Mouse (Mus musculus) limb, embryonic 12.5 days (tissue): Measurements from ENCODE around the gene Rfx8. TPM values are rescaled to one million over a fixed set of nuclear protein-coding genes. Genes with fewer than 3 reads are reported as not detected.

Experiments
- ATAC-seq: fragments of 200-750 bp; cut with Nextera tagmentation; 2 replicates; pipeline ENCODE4 v1.8.0; 2017; ENCODE audit warnings: low read depth, moderate TSS enrichment; ENCODE audit not compliant: insufficient number of reproducible peaks, insufficient read depth, low FRiP score, low TSS enrichment
- H3K27ac ChIP-seq: fragments of 300-500 bp; sonication (generic); 2 replicates; pipeline ENCODE4 v1.5.1; 2016; ENCODE audit warnings: mild to moderate bottlenecking, moderate library complexity
- H3K27me3 ChIP-seq: fragments of 300-500 bp; sonication (generic); 2 replicates; pipeline ENCODE4 v1.6.1; 2016; ENCODE audit warnings: mild to moderate bottlenecking, moderate library complexity
- H3K36me3 ChIP-seq: fragments of 300-500 bp; sonication (generic); 2 replicates; pipeline ENCODE4 v1.6.1; 2016; ENCODE audit warnings: mild to moderate bottlenecking, moderate library complexity
- H3K4me1 ChIP-seq: fragments of 300-500 bp; sonication (generic); replicated peaks from 2 replicates; pipeline ENCODE4 v1.6.1; 2016
- H3K4me2 ChIP-seq: fragments of 300-500 bp; sonication (generic); 2 replicates; pipeline ENCODE4 v1.6.1; 2016; ENCODE audit warnings: mild to moderate bottlenecking, moderate library complexity
- H3K4me3 ChIP-seq: fragments of 300-500 bp; sonication (generic); replicated peaks from 2 replicates; pipeline ENCODE4 v1.5.1; 2016; ENCODE audit warnings: mild to moderate bottlenecking
- H3K9ac ChIP-seq: fragments of 300-500 bp; sonication (generic); replicated peaks from 2 replicates; pipeline ENCODE4 v1.6.1; 2016; ENCODE audit warnings: mild to moderate bottlenecking, moderate library complexity
- H3K9me3 ChIP-seq: fragments of 300-500 bp; sonication (generic); 2 replicates; pipeline ENCODE4 v1.6.1; 2016; ENCODE audit warnings: mild to moderate bottlenecking, moderate library complexity
- WGBS: fragments of 180-500 bp; shearing (Covaris S2); methylation state at CpG from one replicate; pipeline ENCODE4 v1.1.7; 2016; 5-methylcytosine and 5-hydroxymethylcytosine counted together
- polyA plus RNA-seq: library from polyadenylated mRNA; unstranded; fragments of >200 nt; fragmentation: Nextera tagmentation; extraction: Ambion mirVana; gene quantifications from 2 replicates; pipeline ENCODE4 v1.2.1, GENCODE M21; 2016

The Rfx8 gene
- polyA plus RNA-seq, 1 experiment from 2014 or later: 1.7 TPM

DNA sequence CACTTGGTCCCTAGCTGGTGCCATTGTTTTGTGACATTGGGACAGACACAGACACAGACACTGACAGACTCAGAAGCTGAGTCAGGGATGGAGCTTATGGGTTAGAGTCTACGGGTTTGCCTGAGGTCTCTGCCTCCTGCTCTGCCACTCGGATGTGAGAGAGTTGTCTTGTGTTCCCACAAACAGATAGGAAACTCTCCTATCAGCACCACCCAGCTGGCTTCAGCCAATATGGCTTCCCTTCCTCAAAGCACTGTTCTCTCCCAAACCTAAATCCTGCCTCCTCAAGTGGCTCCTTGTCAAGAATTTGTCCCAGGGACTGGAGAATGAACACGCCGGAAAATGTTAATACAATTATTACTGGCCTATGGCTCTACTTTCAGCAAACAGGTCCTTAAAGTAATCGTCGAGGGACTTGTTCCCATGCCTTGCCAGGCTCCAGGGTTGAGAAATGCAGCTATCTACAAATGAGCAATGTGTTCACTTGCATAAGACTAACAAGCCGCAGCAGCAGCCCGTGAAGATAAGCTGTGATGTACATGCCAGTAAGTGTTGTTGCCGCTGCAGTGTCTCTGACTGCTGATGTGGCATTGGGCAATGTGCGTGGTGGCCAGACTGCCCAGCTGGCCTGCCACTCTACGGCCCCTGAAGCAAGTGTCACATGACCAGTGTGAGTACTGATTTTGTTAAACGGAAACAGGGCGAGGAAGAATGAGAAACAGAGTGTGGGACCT, 33.6 kb upstream of the Rfx8 start:
- Histone ChIP-seq H3K4me3 (no peak overlapping the region), H3K9me3 (no peaks in the 10 kb centered on the region), H3K36me3 (no peaks in the 10 kb centered on the region), H3K9ac (no peak overlapping the region), H3K27me3 (no peaks in the 10 kb centered on the region), H3K4me2 (no peak overlapping the region), H3K27ac (peak overlapping the region; percentile 20; the same call in 1 of the 2 replicates), H3K4me1 (peaks cover 20% of the 10 kb centered on the region)
- ATAC-seq: no peak
- WGBS: 74% methylated on average over 13 of the region's 13 CpGs

DNA sequence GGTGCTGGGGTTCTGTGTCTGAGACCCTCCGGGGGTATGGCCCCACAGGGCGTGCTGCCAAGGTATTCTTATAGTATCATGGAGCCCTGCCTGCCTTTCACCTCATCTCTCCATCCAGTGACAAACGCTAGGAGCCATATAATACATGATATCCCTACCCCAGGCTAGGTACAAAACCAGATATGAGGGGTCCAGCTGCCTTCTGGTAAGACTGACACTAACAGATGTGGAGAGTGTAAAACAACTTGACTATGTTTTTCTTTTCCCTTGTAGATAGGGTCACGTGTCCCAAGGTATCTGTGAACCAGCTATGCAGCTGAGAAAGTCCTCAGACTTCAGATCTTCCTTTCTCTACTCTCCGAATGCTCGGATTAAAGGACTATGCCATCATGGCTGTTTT, 30.7 kb upstream of the Rfx8 start:
- Histone ChIP-seq H3K36me3 (no peaks in the 10 kb centered on the region), H3K9me3 (no peaks in the 10 kb centered on the region), H3K27me3 (no peaks in the 10 kb centered on the region), H3K9ac (no peak overlapping the region), H3K4me1 (peaks cover 31% of the 10 kb centered on the region), H3K4me2 (no peak overlapping the region), H3K27ac (no peak overlapping the region), H3K4me3 (no peak overlapping the region)
- WGBS: 84% methylated on average over 6 of the region's 6 CpGs
- no peak for ATAC-seq

DNA sequence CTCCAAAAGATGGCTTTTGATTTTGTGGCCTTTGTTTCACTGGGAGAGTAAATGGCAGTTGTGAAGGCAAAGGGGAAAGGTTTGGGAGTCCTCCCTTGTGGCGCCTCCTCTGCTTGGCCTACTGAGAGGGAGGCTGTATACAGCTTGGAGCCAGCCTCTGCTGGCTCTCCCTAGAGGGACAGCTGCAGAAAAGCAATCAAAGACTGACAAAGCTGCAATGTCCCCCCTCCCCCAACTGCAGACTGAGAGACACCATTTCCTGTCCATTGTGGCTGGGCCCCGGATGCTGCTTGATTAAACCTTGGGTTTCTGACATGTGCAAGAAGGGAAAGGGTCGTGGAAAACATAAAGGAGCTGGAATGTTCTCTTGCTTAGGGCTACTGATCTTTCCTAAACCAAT, 28.9 kb upstream of the Rfx8 start:
- Histone ChIP-seq H3K4me1 (peaks cover 31% of the 10 kb centered on the region), H3K9me3 (no peaks in the 10 kb centered on the region), H3K4me3 (no peak overlapping the region), H3K36me3 (no peaks in the 10 kb centered on the region), H3K9ac (no peak overlapping the region), H3K27ac (no peak overlapping the region), H3K27me3 (no peaks in the 10 kb centered on the region), H3K4me2 (no peak overlapping the region)
- 11% methylated on average over 3 of the region's 3 CpGs for WGBS
- ATAC-seq: no peak

DNA sequence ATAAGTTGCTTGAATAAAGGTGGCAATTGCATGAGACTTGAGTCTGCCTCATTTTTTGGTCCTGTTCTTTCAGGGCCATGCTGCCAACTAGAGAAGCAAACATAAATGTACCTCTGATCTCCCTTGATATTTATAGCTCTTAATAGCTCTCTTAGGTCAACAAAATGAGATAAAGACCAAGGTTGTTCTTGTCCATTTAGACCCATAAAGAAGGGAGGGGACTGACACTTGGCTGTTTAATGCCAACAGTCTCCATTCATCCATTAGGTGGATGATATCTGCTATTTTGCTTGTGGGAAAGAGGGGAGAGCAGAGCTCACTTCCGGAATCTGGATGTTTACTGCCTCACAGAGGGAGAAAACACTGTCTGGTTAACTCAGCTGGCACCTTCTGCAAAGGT, 28.4 kb upstream of the Rfx8 start:
- Histone ChIP-seq H3K4me3 (no peak overlapping the region), H3K9me3 (no peaks in the 10 kb centered on the region), H3K4me2 (no peak overlapping the region), H3K9ac (no peak overlapping the region), H3K36me3 (no peaks in the 10 kb centered on the region), H3K27ac (no peak overlapping the region), H3K4me1 (peaks cover 28% of the 10 kb centered on the region), H3K27me3 (no peaks in the 10 kb centered on the region)
- ATAC-seq: no peak
- WGBS: 17% methylated on average over 1 of the region's 1 CpGs

DNA sequence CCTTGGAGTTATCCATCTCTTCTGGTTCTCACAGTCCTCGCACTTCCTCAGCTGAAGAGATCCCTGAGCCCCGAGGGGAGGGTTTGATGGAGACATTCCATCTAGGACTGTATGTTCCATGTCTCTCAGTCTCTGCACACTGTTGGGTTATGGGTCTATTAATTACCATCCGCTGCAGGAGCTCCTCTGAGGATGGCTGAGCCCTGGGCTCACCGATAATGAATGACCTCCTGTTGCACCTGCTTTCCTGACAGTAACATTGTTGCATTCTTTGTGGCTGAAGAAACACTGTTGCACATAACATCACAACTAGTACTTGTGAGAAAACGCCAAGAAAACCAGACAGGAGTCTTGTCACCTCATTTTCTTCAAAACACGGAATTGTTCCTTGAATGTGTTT, 27.9 kb upstream of the Rfx8 start:
- Histone ChIP-seq H3K27me3 (no peaks in the 10 kb centered on the region), H3K27ac (no peak overlapping the region), H3K4me3 (no peak overlapping the region), H3K9ac (no peak overlapping the region), H3K9me3 (no peaks in the 10 kb centered on the region), H3K36me3 (no peaks in the 10 kb centered on the region), H3K4me1 (peaks cover 28% of the 10 kb centered on the region), H3K4me2 (no peak overlapping the region)
- no peak for ATAC-seq
- 68% methylated on average over 6 of the region's 6 CpGs for WGBS

DNA sequence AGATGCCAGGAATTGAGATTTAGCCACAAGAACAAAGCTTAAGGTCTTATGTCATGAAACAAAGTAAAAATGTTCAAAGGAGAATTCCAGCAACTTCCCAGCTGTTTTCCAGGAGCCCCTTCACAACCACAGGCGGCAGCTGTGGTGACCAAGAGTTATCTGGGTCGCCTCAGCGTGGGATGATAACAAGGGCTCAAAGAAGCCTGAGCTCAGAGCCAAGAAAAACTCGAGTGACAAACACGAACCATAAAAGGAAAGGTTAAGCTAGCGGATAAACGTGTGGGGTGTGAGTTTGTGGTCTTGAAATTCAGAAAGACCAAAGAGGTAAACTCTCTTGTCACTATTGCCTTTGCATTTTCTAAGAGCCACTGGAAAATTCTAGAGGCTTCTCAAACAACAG, 25.7 kb upstream of the Rfx8 start:
- H3K27me3 ChIP-seq: no peaks in the 10 kb centered on the region
- no peaks in the 10 kb centered on the region for H3K9me3 ChIP-seq
- no peak overlapping the region for H3K9ac ChIP-seq
- WGBS: 33% methylated on average over 7 of the region's 7 CpGs
- H3K4me3 ChIP-seq: no peak overlapping the region
- no peak for ATAC-seq
- no peaks in the 10 kb centered on the region for H3K36me3 ChIP-seq
- peaks cover 28% of the 10 kb centered on the region for H3K4me1 ChIP-seq
- H3K27ac ChIP-seq: peak overlapping the region; percentile 53
- no peak overlapping the region for H3K4me2 ChIP-seq

DNA sequence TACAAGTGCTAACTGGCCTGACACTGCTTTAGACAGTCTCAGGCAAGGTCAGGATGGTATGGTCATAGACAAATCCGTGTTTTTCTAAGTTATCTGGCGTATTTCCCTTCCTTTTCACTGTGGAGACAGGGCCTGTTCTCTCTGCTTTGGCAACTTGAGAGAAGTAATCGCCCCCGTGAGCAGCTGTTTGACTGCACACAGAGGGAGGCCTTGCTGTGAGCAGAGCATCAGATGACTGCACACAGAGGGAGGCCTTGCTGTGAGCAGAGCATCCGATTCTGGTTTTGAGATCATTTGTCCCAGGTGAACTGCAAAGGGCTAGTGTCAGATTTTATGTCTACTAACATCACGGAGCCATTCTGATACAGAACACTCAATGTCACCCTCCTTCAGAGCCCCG, 20.2 kb upstream of the Rfx8 start:
- peaks cover 16% of the 10 kb centered on the region for H3K4me1 ChIP-seq
- H3K9me3 ChIP-seq: no peaks in the 10 kb centered on the region
- ATAC-seq: peak; percentile 24; the same call in 1 of the 2 replicates
- no peak overlapping the region for H3K4me2 ChIP-seq
- 44% methylated on average over 7 of the region's 7 CpGs for WGBS
- H3K27me3 ChIP-seq: no peaks in the 10 kb centered on the region
- no peak overlapping the region for H3K4me3 ChIP-seq
- H3K36me3 ChIP-seq: no peaks in the 10 kb centered on the region
- H3K27ac ChIP-seq: no peak overlapping the region
- no peak overlapping the region for H3K9ac ChIP-seq

DNA sequence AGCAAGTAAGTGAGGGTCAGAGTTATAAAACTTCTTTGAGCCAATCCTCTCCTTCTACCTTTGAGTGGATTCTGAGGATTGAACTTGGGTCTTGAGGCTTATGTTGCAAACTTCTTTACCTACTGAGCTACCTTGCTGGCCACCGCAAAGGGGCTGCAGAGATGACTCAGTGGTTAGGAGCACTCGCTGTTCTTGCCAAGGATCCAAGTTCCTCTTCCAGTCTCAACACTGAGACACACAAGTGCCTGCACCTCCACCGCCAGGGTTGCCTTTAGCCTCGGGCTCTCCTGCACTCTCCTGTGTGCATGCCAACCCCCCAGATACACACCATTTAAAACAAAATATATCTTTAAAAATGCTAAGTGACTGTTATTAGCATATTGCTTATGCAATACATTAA, 19.2 kb upstream of the Rfx8 start:
- Histone ChIP-seq H3K9me3 (no peaks in the 10 kb centered on the region), H3K27ac (no peak overlapping the region), H3K4me1 (peaks cover 23% of the 10 kb centered on the region), H3K9ac (no peak overlapping the region), H3K4me3 (no peak overlapping the region), H3K36me3 (no peaks in the 10 kb centered on the region), H3K27me3 (no peaks in the 10 kb centered on the region), H3K4me2 (no peak overlapping the region)
- ATAC-seq: no peak
- WGBS: 66% methylated on average over 4 of the region's 4 CpGs

DNA sequence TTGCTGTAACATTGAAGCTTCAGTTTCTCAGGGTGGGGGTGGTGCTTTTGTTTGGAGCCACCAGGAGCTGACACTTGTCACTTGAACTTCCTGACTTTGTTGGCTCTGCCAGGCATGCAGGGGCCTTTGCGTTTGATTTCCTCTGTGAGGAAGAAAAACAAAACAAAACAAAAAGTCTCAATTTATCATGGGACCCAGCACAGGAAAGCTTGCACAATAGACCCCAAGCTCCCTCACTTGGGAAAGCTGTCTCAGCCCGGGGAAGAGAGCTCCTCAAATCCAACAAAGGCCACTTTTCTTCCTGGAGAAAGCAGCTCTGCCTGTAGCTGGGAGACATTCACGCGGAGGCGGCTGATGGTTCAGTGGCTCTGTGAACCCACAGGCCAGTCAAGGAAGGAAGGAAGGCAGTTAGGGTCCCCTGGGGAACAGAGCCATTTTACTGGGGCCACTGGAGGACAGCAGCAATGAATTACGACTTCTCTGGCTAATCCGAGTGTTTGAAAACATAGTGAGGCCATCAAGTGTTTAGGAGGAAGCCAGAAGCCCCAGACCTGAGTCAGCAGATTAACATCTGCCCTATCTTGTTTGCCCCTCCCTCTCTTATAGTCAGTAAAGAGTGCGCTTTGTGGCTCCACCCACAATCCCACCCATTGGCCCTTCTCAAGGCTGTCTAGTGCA, 15.3 kb upstream of the Rfx8 start:
- Histone ChIP-seq H3K36me3 (no peaks in the 10 kb centered on the region), H3K4me3 (no peak overlapping the region), H3K9me3 (no peaks in the 10 kb centered on the region), H3K27ac (peak overlapping the region; percentile 32; the same call in 1 of the 2 replicates), H3K9ac (no peak overlapping the region), H3K4me2 (no peak overlapping the region), H3K4me1 (peaks cover 26% of the 10 kb centered on the region), H3K27me3 (no peaks in the 10 kb centered on the region)
- no peak for ATAC-seq
- 36% methylated on average over 8 of the region's 8 CpGs for WGBS

DNA sequence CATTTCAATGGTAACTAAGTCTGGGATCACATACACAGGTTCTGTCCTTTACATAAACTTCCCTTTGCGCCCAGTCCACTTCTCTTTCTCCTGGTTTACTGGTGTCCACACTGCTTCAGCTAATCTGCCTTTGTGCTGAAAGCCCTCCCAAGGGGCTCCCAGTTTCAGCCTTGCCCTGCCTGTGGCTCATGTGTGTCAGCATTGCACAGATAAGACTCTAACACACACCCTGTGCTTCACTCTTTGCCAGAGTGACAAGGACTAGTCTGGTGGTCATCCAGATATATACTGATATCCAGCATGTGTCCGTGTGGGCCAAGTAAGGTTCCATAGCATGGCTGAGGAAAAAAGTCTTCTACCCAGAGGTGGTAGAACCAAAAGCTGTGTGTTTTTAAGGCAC, 14.7 kb upstream of the Rfx8 start:
- Histone ChIP-seq H3K27ac (0 out of 2 replicates have a peak overlapping the region, but pooled peaks have one; percentile 32), H3K4me1 (peaks cover 25% of the 10 kb centered on the region)

DNA sequence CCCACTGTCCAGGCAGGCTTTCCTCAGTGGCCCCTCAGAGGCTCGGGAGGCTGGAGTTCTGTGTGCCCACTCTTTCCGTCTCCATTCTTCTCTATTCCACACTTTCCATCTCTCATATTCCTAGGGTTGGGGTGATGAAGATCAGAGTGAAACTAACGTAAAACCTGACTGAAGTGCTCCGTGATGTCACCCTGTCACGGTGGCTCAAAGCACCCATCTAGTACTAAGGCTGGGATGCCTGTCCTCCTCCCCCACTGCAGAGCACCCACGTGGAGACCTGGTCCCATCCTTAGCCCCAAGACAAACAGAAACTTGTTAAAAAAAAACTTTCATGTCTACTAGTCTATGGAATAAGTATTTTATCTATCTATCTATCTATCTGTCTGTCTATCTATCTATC, 14.1 kb upstream of the Rfx8 start:
- Histone ChIP-seq H3K27me3 (no peaks in the 10 kb centered on the region), H3K4me2 (no peak overlapping the region), H3K9ac (no peak overlapping the region), H3K9me3 (no peaks in the 10 kb centered on the region), H3K36me3 (no peaks in the 10 kb centered on the region), H3K4me1 (peaks cover 23% of the 10 kb centered on the region), H3K4me3 (no peak overlapping the region), H3K27ac (no peak overlapping the region)
- WGBS: 94% methylated on average over 6 of the region's 6 CpGs
- ATAC-seq: no peak

More for the DNA sequence above, 14.7 kb upstream of the Rfx8 start:
- Histone ChIP-seq H3K9me3 (no peaks in the 10 kb centered on the region), H3K4me3 (no peak overlapping the region), H3K36me3 (no peaks in the 10 kb centered on the region), H3K9ac (no peak overlapping the region), H3K4me2 (no peak overlapping the region), H3K27me3 (no peaks in the 10 kb centered on the region)
- 88% methylated on average over 2 of the region's 2 CpGs for WGBS
- ATAC-seq: no peak
